Mouse (Mus musculus) frontal cortex, adult 2 months (tissue): ENCODE results near the gene D630036H23Rik. TPM values are rescaled to one million over a fixed set of nuclear protein-coding genes. Genes with fewer than 3 reads are reported as not detected.

Source experiments
- polyA plus RNA-seq: library from polyadenylated mRNA; depleted of rRNA; stranded (reverse); fragments of >200 nt; gene quantifications from 2 replicates; pipeline ENCODE4 v1.2.3, GENCODE M21; 2012; rRNA removed

The D630036H23Rik gene
- polyA plus RNA-seq, 1 experiment = 0.44 TPM

Other genes with a start within 250 kb of the D630036H23Rik start
- gene Ankmy2, start 225.1 kb downstream of the D630036H23Rik start, polyA plus RNA-seq = 41.3 and 43.4 TPM in 2 replicates
- gene Bzw2, start 224.1 kb downstream of the D630036H23Rik start, polyA plus RNA-seq = 35.6 and 42.4 TPM in 2 replicates
- gene Lrrc72, start 128.8 kb downstream of the D630036H23Rik start, polyA plus RNA-seq = not detected in 2 replicates
- 0.40 and 0.80 TPM in 2 replicates for gene Sostdc1, start 68.0 kb downstream of the D630036H23Rik start, polyA plus RNA-seq
- gene Ispd, start 731 bp downstream of the D630036H23Rik start, polyA plus RNA-seq = 5.7 and 6.0 TPM in 2 replicates